Comparison of ENCODE assay signal across 34 mouse cellular contexts in genomic region chr3:3829020-3829419, GRCm38 (mm10).
"Had no signal": no experiment of that assay in that cellular context is flagged by ENCODE, and none has a peak within 500 bp of the region (broad histone marks: within the 10 kb centered on the region; RNA-seq: fewer than 3 reads in every experiment).

No protein-coding gene starts in this region.

- ATAC-seq: hindbrain, embryonic 16.5 days; hindbrain, postnatal 0 days; inflammation-experienced regulatory T-cells, adult 6 months; intestine, embryonic 15.5 days; intestine, embryonic 16.5 days; intestine, postnatal 0 days had no signal

- H3K4me2 ChIP-seq: heart, embryonic 11.5 days; heart, embryonic 12.5 days; heart, embryonic 13.5 days; heart, embryonic 15.5 days; hindbrain, embryonic 12.5 days; hindbrain, embryonic 13.5 days; hindbrain, embryonic 14.5 days; hindbrain, embryonic 15.5 days; intestine, embryonic 15.5 days; kidney, embryonic 15.5 days had no signal

- H3K27me3 ChIP-seq: heart, embryonic 12.5 days; heart, embryonic 13.5 days; heart, embryonic 15.5 days; hindbrain, embryonic 12.5 days; hindbrain, embryonic 15.5 days; intestine, embryonic 15.5 days; kidney, embryonic 15.5 days had no signal

- DNase-seq: heart, postnatal 10 days; heart, postnatal 14 days; heart, postnatal 4 days; kidney, adult 11 months; kidney, adult 18-20 months; kidney, adult 2 months; kidney, adult 8-10 months; kidney, adult 9 months; kidney, postnatal 10 days; kidney, postnatal 14 days; kidney, postnatal 25 days; kidney, postnatal 36 days; kidney, postnatal 4 days; layer of hippocampus, adult 9-11 months; layer of hippocampus, postnatal 36 days had no signal

- H3K9me3 ChIP-seq: heart, embryonic 15.5 days; hindbrain, embryonic 13.5 days; hindbrain, embryonic 15.5 days; intestine, embryonic 15.5 days; kidney, embryonic 15.5 days had no signal

- H3K36me3 ChIP-seq: heart, embryonic 12.5 days; heart, embryonic 13.5 days; heart, embryonic 15.5 days; hindbrain, embryonic 10.5 days; hindbrain, embryonic 12.5 days; hindbrain, embryonic 13.5 days; hindbrain, embryonic 15.5 days; intestine, embryonic 15.5 days; kidney, embryonic 15.5 days had no signal

- H3K27ac ChIP-seq: heart, embryonic 13.5 days; heart, embryonic 15.5 days; hindbrain, embryonic 10.5 days; hindbrain, embryonic 12.5 days; hindbrain, embryonic 13.5 days; hindbrain, embryonic 14.5 days; hindbrain, embryonic 15.5 days; hindbrain, postnatal 0 days; intestine, embryonic 15.5 days; kidney, postnatal 0 days; layer of hippocampus, adult 2 months; left cerebral cortex, adult 2 months had no signal

- H3K4me1 ChIP-seq: heart, embryonic 12.5 days; heart, embryonic 13.5 days; heart, embryonic 15.5 days; hindbrain, embryonic 10.5 days; hindbrain, embryonic 12.5 days; hindbrain, embryonic 13.5 days; hindbrain, embryonic 15.5 days; intestine, embryonic 15.5 days; kidney, embryonic 15.5 days had no signal

- H3K9ac ChIP-seq: heart, embryonic 12.5 days; heart, embryonic 13.5 days; heart, embryonic 15.5 days; hindbrain, embryonic 12.5 days; hindbrain, embryonic 13.5 days; hindbrain, embryonic 14.5 days; hindbrain, embryonic 15.5 days; intestine, embryonic 15.5 days; kidney, embryonic 15.5 days had no signal

- H3K4me3 ChIP-seq: heart, embryonic 12.5 days; heart, embryonic 13.5 days; heart, embryonic 15.5 days; hindbrain, embryonic 10.5 days; hindbrain, embryonic 12.5 days; hindbrain, embryonic 13.5 days; hindbrain, embryonic 15.5 days; intestine, embryonic 15.5 days; kidney, embryonic 15.5 days; layer of hippocampus, adult 2 months; left cerebral cortex, adult 2 months had no signal
